Mouse (Mus musculus) adrenal gland, postnatal 4 days (tissue): ENCODE measurements at regions not wholly inside any gene's neighbourhood (a gene's known extent, or its start where the extent isn't known, plus 50 kb on each side); places are given as distances from the start of the nearest gene placed in this dataset.

Experiments used
- DNase-seq, 2 experiments: peaks; one replicate each; pipeline ENCODE4 v3.0.0; 2021 to 2022; ENCODE audit warnings: low spot score in 2 of 2, mixed read lengths in 2 of 2

- no peak for DNase-seq
Measured at GRCm38 (mm10) chr3:52929827-52930605, 87.0 kb downstream of the Cog6 start.

- DNase-seq, result no peak
Measured at GRCm38 (mm10) chr3:52927361-52927841, 89.6 kb downstream of the Cog6 start.

- no peak for DNase-seq
Measured at GRCm38 (mm10) chr3:52926549-52926948, 90.5 kb downstream of the Cog6 start.

GRCm38 (mm10) chr3:52925223-52925622 lies 91.8 kb downstream of the Cog6 start:
- no peak for DNase-seq

- DNase-seq, result no peak
Measured at GRCm38 (mm10) chr3:52924631-52925030, 92.4 kb downstream of the Cog6 start.

- DNase-seq, result no peak
Measured at GRCm38 (mm10) chr3:52923824-52924559, 93.0 kb downstream of the Cog6 start.

GRCm38 (mm10) chr3:52922411-52922810 lies 94.6 kb downstream of the Cog6 start:
- DNase-seq, result no peak

- DNase-seq, result no peak
Measured at GRCm38 (mm10) chr3:52906823-52907564, 110.0 kb downstream of the Cog6 start.

GRCm38 (mm10) chr3:52904028-52904427 lies 113.0 kb downstream of the Cog6 start:
- DNase-seq, result no peak

- no peak for DNase-seq
Measured at GRCm38 (mm10) chr3:52897665-52898064, 119.4 kb downstream of the Cog6 start.

- DNase-seq, result no peak
Measured at GRCm38 (mm10) chr3:52896462-52896861, 120.6 kb downstream of the Cog6 start.

GRCm38 (mm10) chr3:52895751-52896150 lies 121.3 kb downstream of the Cog6 start:
- DNase-seq, result no peak

GRCm38 (mm10) chr3:52894812-52895211 lies 122.2 kb downstream of the Cog6 start:
- DNase-seq, result no peak

- no peak for DNase-seq
Measured at GRCm38 (mm10) chr3:52889156-52889715, 127.8 kb downstream of the Cog6 start.

- DNase-seq, result no peak
Measured at GRCm38 (mm10) chr3:52881981-52882380, 135.1 kb downstream of the Cog6 start.

- no peak for DNase-seq
Measured at GRCm38 (mm10) chr3:52881139-52881538, 135.9 kb downstream of the Cog6 start.

GRCm38 (mm10) chr3:52879700-52880099 lies 137.3 kb downstream of the Cog6 start:
- DNase-seq, result no peak

- no peak for DNase-seq
Measured at GRCm38 (mm10) chr3:52878334-52878733, 138.7 kb downstream of the Cog6 start.

GRCm38 (mm10) chr3:52872260-52872659 lies 144.8 kb downstream of the Cog6 start:
- no peak for DNase-seq

GRCm38 (mm10) chr3:52863146-52863849 lies 153.7 kb downstream of the Cog6 start:
- DNase-seq, result no peak

GRCm38 (mm10) chr3:52862026-52862425 lies 155.0 kb downstream of the Cog6 start:
- no peak for DNase-seq
